Mouse (Mus musculus): ENCODE measurements around the gene Dok4.

Gene Dok4

GRCm38 (mm10) chr8:94869146-94869545 lies 7.0 kb downstream of the Dok4 start:
- POLR2A ChIA-PET, result interaction anchor here in 3 of 4 experiments (0.6 to 2.0 kb wide), 8 partner anchors 9 to 215 kb away, joined by 3 to 8 read pairs (median 4); no protein-coding TSS in a partner anchor
- CTCF ChIA-PET, result interaction anchor here in 1 of 4 experiments (0.6 to 1.3 kb wide), 3 partner anchors 12 to 479 kb away, joined by 3 to 4 read pairs (median 3); partner anchors contain the start of gene Polr2c

GRCm38 (mm10) chr8:94866921-94867320 lies 9.2 kb downstream of the Dok4 start:
- CTCF ChIA-PET, result interaction anchor here in 1 of 4 experiments (1.7 to 3.6 kb wide), 2 partner anchors 8 to 44 kb away, joined by 5 to 13 read pairs; partner anchors contain the start of gene Dok4
- POLR2A ChIA-PET, result interaction anchor here in 3 of 4 experiments (0.6 to 2.5 kb wide), 8 partner anchors 9 to 46 kb away, joined by 3 to 10 read pairs (median 4); partner anchors contain the start of genes Dok4 (in 2 of the 3) and Polr2c (in 1 of the 3)

GRCm38 (mm10) chr8:94865292-94865691 lies 10.8 kb downstream of the Dok4 start:
- CTCF ChIA-PET, result interaction anchor here in 1 of 4 experiments (1.1 to 3.6 kb wide), 3 partner anchors 10 to 276 kb away, joined by 3 to 13 read pairs (median 3); partner anchors contain the start of gene Dok4
- POLR2A ChIA-PET, result interaction anchor here in 3 of 4 experiments (1.0 to 2.5 kb wide), 10 partner anchors 8 to 736 kb away, joined by 3 to 10 read pairs (median 4); partner anchors contain the start of genes Dok4 (in 2 of the 3) and Polr2c (in 1 of the 3)

GRCm38 (mm10) chr8:94863897-94864673 lies 12.0 kb downstream of the Dok4 start:
- ChIA-PET POLR2A (interaction anchor here in 2 of 4 experiments (0.9 to 2.5 kb wide), 6 partner anchors 9 to 737 kb away, joined by 3 to 10 read pairs (median 5); partner anchors contain the start of gene Katnb1 (in 1 of the 2)), CTCF (interaction anchor here in 2 of 4 experiments (0.8 to 3.6 kb wide), 5 partner anchors 10 to 48 kb away, joined by 3 to 13 read pairs (median 3); partner anchors contain the start of gene Dok4 (in 2 of the 2))

DNA sequence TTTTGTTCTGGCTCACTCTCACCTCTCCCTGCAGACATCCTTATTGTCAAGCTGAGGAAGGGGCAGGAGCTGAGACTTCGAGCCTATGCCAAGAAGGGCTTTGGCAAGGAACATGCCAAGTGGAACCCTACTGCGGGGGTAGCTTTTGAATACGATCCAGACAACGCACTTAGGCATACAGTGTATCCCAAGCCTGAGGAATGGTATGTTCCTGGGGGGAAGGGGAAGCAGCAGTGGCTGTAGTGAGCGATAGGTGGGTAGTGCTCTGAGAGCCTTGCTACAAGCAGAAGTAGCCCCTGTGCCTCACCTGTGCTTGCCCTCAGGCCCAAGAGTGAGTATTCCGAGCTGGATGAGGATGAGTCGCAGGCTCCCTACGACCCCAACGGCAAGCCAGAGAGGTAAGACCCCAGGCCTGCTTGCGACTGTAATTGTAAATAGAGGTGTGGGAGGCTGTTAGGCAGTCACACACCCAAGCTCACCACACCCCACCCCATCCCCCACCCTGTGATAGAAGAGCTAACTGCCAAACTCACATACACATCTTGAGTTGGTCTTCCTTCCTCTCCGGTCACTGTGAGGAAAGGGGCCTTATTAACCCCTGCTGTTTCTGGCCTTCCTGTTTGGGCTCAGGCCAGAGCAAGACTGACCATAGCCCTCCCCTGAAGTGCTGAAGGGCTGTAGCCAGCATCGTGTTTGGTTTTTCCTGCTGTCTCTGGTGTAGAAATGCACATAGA lies 13.5 kb downstream of the Dok4 start:
- POLR2A ChIA-PET, result interaction anchor here in 2 of 4 experiments (0.6 to 2.3 kb wide), 4 partner anchors 8 to 50 kb away, joined by 3 to 5 read pairs (median 4); no protein-coding TSS in a partner anchor
- CTCF ChIA-PET, result interaction anchor here in 1 of 4 experiments (0.5 to 1.0 kb wide), 5 partner anchors 9 to 135 kb away, joined by 3 read pairs; partner anchors contain the start of gene Dok4

- ChIA-PET CTCF (interaction anchor here in 3 of 4 experiments (0.5 to 2.9 kb wide), 15 partner anchors 9 to 792 kb away, joined by 3 to 13 read pairs (median 4); partner anchors contain the start of gene Dok4 (in 3 of the 3)), POLR2A (interaction anchor here in 3 of 4 experiments (0.7 to 2.3 kb wide), 12 partner anchors 7 to 670 kb away, joined by 3 to 5 read pairs (median 3); partner anchors contain the start of genes Dok4 (in 2 of the 3), Ciapin1 (in 1 of the 3) and Coq9 (in 1 of the 3))
Measured at GRCm38 (mm10) chr8:94861352-94861910, 14.7 kb downstream of the Dok4 start.

GRCm38 (mm10) chr8:94857346-94858173 lies 18.6 kb downstream of the Dok4 start, which contains the start of gene Polr2c:
Polr2c (plus strand) TSS chr8:94857450.
- ChIA-PET POLR2A (interaction anchor here in 1 of 4 experiments (1.0 to 1.9 kb wide), 5 partner anchors 9 to 63 kb away, joined by 3 to 6 read pairs (median 4); partner anchors contain the start of genes Ciapin1, Coq9 and Dok4), CTCF (interaction anchor here in 2 of 4 experiments (0.5 to 1.2 kb wide), 5 partner anchors 11 to 173 kb away, joined by 3 to 4 read pairs (median 3); no protein-coding TSS in a partner anchor)

- ChIA-PET CTCF (interaction anchor here in 2 of 4 experiments (0.5 to 1.2 kb wide), 5 partner anchors 11 to 173 kb away, joined by 3 to 4 read pairs (median 3); no protein-coding TSS in a partner anchor), POLR2A (interaction anchor here in 1 of 4 experiments (1.0 to 1.9 kb wide), 4 partner anchors 9 to 63 kb away, joined by 3 to 5 read pairs (median 4); partner anchors contain the start of genes Ciapin1, Coq9 and Dok4)
Measured at GRCm38 (mm10) chr8:94857011-94857345, 19.2 kb downstream of the Dok4 start.

DNA sequence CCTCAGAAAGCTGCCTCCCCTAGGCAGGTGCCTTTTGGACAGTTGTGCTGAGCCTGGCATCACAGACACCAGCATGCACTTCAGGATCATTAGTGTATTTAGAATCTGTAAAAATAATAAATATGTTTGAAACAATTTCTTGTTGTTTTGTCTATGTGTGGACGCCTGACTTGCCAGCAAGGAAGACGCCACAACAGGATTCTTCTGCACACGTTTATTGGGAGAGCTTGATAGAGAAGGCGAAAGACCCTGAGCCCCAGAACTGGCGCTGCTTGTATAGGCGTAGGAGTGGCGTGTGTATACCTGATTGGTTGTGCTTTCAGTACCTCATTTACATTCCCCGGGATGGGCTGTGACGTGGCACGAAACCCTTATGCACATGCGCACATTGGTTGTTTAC lies 21.4 kb downstream of the Dok4 start:
- ChIA-PET CTCF (interaction anchor here in 1 of 4 experiments (1.1 kb wide), 1 partner anchor 9 kb away, joined by 3 read pairs; no protein-coding TSS in a partner anchor), POLR2A (interaction anchor here in 2 of 4 experiments (0.9 to 4.1 kb wide), 12 partner anchors 9 to 46 kb away, joined by 3 to 21 read pairs (median 6); partner anchors contain the start of genes Ciapin1 (in 2 of the 2), Coq9 (in 2 of the 2) and Dok4 (in 1 of the 2))

- POLR2A ChIA-PET, result interaction anchor here in 2 of 4 experiments (1.2 to 4.1 kb wide), 3 partner anchors 11 to 28 kb away, joined by 3 to 13 read pairs (median 5); partner anchors contain the start of genes Ciapin1 (in 1 of the 2) and Coq9 (in 1 of the 2)
- CTCF ChIA-PET, result interaction anchor here in 1 of 4 experiments (0.6 to 1.8 kb wide), 2 partner anchors 11 to 540 kb away, joined by 5 read pairs; no protein-coding TSS in a partner anchor
Measured at GRCm38 (mm10) chr8:94850049-94850448, 26.1 kb downstream of the Dok4 start.

DNA sequence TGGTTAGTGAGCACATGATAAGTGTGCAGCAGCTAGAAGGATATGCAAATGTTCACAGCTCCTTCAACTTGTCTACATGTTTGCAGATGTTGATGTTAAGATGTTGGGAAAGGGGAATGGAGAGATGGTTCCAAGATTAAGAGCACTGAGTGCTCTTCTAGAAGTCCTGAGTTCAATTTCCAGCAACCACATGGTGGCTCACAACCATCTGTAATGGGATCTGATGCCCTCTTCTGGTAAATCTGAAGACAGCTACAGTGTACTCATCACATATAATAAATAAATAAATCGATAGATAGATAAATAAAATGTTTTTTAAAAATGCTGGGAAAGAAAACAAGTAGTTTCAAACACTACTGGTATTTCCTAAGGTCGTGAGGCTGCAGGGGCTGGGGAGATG lies 34.9 kb downstream of the Dok4 start:
- POLR2A ChIA-PET, result interaction anchor here in 2 of 4 experiments (0.5 to 5.6 kb wide), 6 partner anchors 14 to 648 kb away, joined by 3 to 84 read pairs (median 4); partner anchors contain the start of gene Csnk2a2 (in 1 of the 2)
- CTCF ChIA-PET, result interaction anchor here in 1 of 4 experiments (0.7 to 0.8 kb wide), 2 partner anchors 18 to 314 kb away, joined by 3 to 9 read pairs; no protein-coding TSS in a partner anchor

GRCm38 (mm10) chr8:94838600-94838999 lies 37.5 kb downstream of the Dok4 start:
- ChIA-PET POLR2A (interaction anchor here in 3 of 4 experiments (0.5 to 5.6 kb wide), 29 partner anchors 8 to 624 kb away, joined by 3 to 84 read pairs (median 4); partner anchors contain the start of genes Dok4 (in 2 of the 3), Fam192a (in 2 of the 3), Rspry1 (in 2 of the 3) and Katnb1 (in 1 of the 3)), CTCF (interaction anchor here (0.6 to 1.7 kb wide), 6 partner anchors 16 to 978 kb away, joined by 3 to 7 read pairs (median 4); no protein-coding TSS in a partner anchor)

DNA sequence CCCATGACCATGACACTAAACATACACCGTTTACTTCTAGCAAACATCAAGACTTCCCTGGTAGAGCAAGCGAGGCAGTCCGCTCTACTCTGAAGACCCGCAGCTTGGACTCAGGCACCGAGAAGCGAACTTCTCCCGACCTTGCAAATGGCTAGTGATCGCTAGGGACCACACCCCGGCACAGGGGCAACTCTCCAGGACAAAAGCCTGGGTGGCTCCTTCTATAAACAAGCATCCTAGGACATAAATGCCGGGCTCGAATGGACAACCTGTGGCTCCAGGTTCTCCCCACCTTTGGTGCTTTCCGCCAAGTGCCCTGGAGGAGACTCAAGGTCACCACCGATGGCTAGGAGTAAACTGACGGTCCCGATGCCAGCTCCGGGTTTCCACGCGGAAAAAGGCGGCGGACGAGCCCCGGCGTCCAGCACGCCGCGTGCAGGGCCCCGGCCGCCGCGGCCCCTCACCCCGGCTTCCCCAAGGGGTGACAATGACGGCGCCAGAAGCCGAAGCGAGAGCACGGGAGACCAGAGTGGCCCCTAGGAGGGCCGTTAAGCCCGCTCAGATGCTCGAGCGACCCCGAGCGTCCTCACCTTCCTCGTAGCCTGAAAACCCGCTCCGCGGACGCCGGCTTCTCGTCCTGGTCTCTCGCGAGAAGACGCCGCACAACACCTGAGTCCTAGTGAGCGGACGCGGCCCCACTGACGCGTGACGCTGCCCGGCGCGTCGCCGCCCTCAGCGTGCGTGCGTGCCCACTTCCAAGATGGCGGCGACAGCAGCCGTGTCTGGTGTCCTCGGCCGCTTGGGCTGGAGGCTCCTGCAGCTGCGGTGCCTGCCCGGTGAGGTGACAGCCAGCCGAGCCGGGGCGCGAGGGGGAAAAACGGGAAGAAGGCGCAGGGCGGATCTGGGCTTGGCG lies 38.2 kb downstream of the Dok4 start, which contains the start of the genes Coq9 and Ciapin1:
Gene Coq9 (plus strand): TSS at position 660 of the 913 bp plus-strand sequence.
Gene Ciapin1 (minus strand): TSS at position 697 of the 913 bp plus-strand sequence.
- ChIA-PET CTCF (interaction anchor here (0.6 to 1.7 kb wide), 7 partner anchors 15 to 978 kb away, joined by 3 to 7 read pairs (median 4); no protein-coding TSS in a partner anchor), POLR2A (interaction anchor here in 3 of 4 experiments (0.7 to 5.6 kb wide), 29 partner anchors 8 to 435 kb away, joined by 3 to 84 read pairs (median 4); partner anchors contain the start of genes Dok4 (in 2 of the 3), Fam192a (in 2 of the 3), Rspry1 (in 2 of the 3) and Katnb1 (in 1 of the 3))

Measured in embryonic stem cell, embryonic (primary cell).